Mouse (Mus musculus) heart, adult 2 months (tissue): Measurements from ENCODE around the gene Ugt1a7c.

Experiments
- CTCF ChIP-seq: fragments of 200-600 bp; IDR thresholded peaks from 2 replicates; pipeline ENCODE4 v1.8.1; 2022; ENCODE audit warnings: antibody characterized with exemption, mild to moderate bottlenecking, moderate library complexity
- EP300 ChIP-seq: fragments of 200-500 bp; IDR thresholded peaks from 2 replicates; pipeline ENCODE4 v1.6.1; 2011; ENCODE audit warnings: low read depth, low read length, control low read depth; ENCODE audit not compliant: insufficient read depth
- POLR2A ChIP-seq: fragments of 200-500 bp; IDR thresholded peaks from 2 replicates; pipeline ENCODE4 v1.6.1; 2011; ENCODE audit warnings: mild to moderate bottlenecking, low read depth, low read length, control low read depth; ENCODE audit not compliant: insufficient read depth

- no peak for TF ChIP-seq POLR2A
- no peak for TF ChIP-seq EP300
- TF ChIP-seq CTCF, result no peak
These were observed 133.3 kb downstream of the Ugt1a7c start for GRCm38 (mm10) chr1:88228121-88228520.
